Mouse (Mus musculus) urinary bladder, postnatal 25 days (tissue): Measurements from ENCODE around the gene Rergl.

ENCODE experiments used
- DNase-seq: peaks from one replicate; pipeline ENCODE4 v3.0.0; 2022; ENCODE audit warnings: low spot score

Gene Rergl

DNA sequence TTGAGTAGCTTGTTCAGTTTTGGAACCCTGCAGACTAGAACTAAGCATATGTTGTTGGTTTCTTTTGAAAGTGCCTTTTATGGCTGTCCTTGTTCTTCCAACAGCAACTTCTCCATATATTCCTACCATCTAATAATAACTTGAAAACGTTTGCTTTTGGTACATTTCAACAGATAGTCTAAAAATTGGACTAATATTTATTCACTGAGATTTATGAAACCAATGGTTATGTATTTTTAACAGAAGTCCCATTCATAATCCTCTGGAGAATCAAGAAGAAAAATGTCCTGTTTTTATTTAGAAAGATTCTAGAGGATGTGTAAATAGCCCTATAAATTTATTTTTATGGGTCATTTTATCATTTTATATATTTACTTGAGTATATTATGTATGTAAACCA lies at the start of gene Rergl:
Rergl (minus strand) TSS at position 101 of the 400 bp plus-strand sequence.
- no peak for DNase-seq

DNA sequence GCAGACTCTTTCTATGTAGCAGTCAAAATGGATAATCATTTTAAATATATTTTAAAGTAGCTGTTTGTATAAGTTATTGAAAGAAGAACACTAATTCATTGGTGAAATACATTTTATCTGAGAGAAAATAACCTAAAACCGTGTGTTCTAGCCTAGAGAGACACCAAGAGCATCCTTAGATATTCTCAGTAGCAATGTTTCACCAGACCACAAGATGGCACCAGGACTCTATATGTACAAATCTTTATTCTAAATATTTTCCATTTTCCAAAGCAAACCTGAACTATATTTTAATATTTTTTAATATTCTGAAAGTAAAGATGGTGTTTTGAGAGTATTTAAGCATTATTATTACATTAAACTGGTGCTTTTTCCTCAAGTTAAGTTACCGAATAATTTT lies 36.7 kb upstream of the Rergl start:
- no peak for DNase-seq

DNA sequence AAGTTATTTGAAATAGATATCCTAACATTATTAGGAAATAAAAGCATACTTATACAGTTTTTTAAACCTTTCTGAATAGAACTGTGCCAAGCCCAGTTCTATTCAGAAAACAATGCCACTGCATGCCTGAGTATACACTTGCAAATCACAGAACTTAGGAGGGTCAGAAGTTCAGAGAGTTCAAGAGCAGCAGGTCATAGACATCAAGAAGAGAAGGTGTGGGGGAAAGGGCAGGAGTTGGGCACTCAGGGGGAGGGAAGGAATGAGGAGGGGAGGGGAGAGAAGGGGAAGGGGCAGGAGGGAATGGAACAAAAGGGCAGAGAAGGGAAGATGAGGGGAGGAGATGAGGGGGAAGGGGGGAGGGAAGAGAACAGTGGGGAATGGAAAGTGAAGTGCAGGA lies 23.6 kb upstream of the Rergl start:
- no peak for DNase-seq

DNA sequence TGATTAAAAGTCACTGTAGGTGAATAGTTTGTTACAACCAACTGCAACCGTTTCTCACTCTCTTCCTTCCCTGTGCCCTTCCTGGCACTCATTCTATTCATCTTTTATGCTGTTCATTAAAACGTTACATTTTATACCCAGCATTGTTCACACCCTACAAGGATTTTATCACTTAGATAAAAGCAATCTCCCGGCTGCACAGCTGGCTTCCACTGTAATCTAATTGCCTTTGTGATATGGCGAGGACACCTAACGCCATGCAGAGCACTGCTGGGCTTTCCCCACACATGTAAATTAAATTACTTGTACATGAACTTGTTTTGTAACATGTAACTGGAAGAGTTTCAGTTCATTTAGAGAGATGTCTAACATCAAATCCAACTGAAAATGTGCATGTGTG lies 22.5 kb upstream of the Rergl start:
- no peak for DNase-seq

DNA sequence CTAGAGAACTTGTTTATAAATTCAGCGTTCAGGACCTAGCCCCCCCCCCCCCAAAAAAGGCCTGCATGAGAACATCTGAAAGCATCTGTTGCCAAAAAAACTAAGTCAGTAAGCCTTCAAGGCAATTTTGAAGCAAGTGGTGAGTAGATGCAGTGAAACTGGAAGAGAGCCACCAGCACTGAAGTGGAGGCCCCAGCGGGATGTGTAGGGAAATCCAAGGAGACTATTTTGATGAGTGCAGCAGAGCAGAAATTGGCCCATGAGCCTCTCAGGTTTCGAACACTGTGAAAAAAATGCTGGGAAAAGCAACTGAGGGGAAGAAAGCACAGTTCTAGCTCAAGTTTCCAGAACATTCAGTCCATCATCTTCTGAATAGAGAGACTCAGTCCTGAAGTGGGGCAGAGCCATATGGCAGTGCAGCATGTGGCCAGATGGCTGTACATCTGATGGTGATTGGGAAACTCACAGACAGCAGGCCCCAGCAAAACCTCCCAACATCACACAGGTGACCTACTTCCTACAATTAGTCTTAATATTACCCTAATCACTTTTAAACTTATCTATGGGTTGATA lies 13.2 kb upstream of the Rergl start:
- DNase-seq: no peak

DNA sequence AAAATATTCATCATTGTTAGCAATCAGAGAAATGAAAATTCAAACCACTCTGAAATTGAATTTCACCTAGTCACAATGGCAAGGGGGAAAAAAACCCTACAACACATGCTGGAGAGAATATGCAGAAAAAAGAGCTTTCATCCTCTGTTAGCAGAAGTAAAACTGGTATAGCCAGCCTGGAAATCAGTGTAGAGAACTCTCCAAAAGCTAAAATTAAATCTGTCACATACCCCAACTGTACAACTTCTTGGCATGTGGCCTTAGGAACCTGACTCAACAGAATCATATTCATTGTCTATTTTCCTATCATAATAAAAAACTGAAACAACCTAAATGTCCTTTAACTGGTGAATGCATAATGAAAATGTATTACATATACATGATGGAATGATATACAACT lies 22.0 kb downstream of the Rergl start:
- DNase-seq: no peak

DNA sequence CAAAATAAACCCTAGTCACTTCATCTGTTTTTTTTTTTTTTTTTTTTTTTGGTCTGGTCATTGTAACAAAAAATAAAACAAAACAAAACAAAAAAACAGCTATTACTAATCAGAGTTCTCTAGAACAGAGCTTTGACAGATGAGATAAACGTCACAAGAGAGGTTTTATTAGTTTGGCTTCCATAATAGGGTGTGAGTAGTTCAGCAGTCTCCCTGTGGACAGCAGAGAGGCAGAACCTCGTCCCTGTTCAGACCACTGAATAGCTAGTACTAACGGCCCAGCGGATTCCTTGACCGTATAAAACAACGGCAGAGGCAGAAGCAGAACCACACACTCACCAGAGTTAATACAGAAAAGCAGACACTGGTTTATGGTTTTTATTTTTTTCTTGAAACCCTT lies 36.8 kb downstream of the Rergl start:
- DNase-seq: no peak

DNA sequence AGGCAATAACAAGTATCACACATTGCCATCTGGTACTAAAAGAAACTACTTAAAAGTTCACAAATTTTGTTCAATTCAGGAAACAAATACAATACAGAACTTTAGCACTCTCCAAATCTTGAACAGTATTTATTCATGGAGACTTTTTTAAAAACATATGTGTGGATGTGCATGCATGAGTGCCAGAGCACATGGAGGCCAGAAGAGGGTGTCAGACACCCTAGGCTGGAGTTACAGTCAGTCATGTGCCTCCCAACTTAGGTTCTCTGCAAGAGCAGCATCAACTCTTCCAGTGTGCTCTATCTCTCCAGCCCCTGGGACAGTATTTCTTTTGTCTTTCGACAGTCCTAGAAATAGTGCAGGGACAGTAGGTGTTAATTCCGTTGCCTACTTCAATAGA lies 37.5 kb downstream of the Rergl start:
- no peak for DNase-seq

DNA sequence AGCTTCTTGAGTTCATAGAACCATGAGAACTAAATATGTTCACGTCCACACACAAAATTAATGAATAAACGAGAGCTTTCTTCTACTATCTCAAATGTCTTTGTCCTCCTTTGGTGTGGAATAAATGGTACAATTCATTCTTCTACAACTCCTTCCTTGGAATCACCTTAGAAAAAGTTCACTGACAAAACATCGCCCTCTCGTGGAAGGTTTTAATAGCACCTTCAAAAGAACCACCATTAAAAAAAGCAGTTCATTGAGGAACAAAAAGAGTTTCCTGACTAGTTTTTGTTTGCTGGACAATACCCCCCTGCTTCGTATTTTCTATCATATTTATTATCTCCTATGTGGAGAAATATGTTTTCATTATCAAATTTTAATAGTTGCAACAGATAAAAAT lies 40.7 kb downstream of the Rergl start:
- DNase-seq: no peak

DNA sequence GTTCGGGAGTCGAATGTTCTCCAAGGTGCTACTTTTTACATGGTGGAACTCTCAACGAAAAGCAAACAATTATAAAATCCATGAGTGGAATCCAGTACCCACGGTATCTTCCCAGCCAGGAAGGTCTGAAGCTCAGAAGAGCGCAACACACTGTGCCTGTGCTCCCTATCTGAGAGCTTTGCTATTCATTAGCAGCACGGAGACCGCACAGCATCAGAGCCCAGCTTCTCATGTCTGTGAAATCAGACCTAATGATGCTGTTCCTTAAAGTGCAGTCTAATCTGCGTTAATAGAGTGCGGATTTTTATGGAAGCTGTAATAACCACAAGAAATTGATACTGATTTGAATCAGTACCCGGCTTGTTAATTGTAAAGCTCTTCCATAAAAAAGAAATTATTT lies 41.3 kb downstream of the Rergl start:
- no peak for DNase-seq

DNA sequence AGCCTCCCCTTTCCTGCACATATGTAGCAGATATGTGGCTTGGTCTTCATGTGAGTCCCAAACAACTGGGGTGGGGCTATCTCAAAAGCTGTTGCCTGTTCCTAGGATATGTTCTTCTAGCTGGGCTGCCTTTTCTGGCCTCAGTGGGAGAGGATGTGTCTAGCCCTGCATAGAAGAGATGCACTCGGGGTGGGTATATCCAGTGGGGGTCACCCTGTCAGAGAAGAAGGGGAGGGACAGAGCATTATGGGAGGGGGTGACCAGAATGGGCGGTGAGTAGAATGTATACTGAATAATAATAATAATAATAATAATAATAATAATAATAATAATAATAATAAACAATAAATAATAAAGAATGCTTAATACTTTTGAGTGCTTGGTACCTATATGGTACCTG lies 57.8 kb downstream of the Rergl start:
- DNase-seq: no peak
